Mouse (Mus musculus): ENCODE data around the gene Cyp3a11.
"Not testable (repeated sequence)": the region's sequence is repeated elsewhere in the genome, so short reads cannot be mapped to it uniquely, and the experiment has no call there.

Gene Cyp3a11

GRCm38 (mm10) chr5:145879688-145880087 lies at the start of gene Cyp3a11:
Gene Cyp3a11 (minus strand): TSS chr5:145879964.
- in situ Hi-C loops (cut with MboI; ENCODE audit: low sequenced_read_pairs): no loop called here

- in situ Hi-C loops (cut with MboI; ENCODE audit: low sequenced_read_pairs): no loop called here
Observed at GRCm38 (mm10) chr5:145912912-145913311, 33.1 kb upstream of the Cyp3a11 start.

GRCm38 (mm10) chr5:145911781-145912180 lies 32.0 kb upstream of the Cyp3a11 start:
- in situ Hi-C loops (cut with MboI; ENCODE audit: low sequenced_read_pairs): no loop called here

GRCm38 (mm10) chr5:145906937-145907336 lies 27.2 kb upstream of the Cyp3a11 start:
- in situ Hi-C loops (cut with MboI; ENCODE audit: low sequenced_read_pairs): not testable (repeated sequence)

GRCm38 (mm10) chr5:145904535-145904934 lies 24.8 kb upstream of the Cyp3a11 start:
- in situ Hi-C loops (cut with MboI; ENCODE audit: low sequenced_read_pairs): no loop called here

GRCm38 (mm10) chr5:145903349-145903748 lies 23.6 kb upstream of the Cyp3a11 start:
- in situ Hi-C loops (cut with MboI; ENCODE audit: low sequenced_read_pairs): no loop called here

GRCm38 (mm10) chr5:145900436-145900990 lies 20.7 kb upstream of the Cyp3a11 start:
- in situ Hi-C loops (cut with MboI; ENCODE audit: low sequenced_read_pairs): no loop called here

- in situ Hi-C loops (cut with MboI; ENCODE audit: low sequenced_read_pairs): no loop called here
Observed at GRCm38 (mm10) chr5:145897271-145897670, 17.5 kb upstream of the Cyp3a11 start.

- in situ Hi-C loops (cut with MboI; ENCODE audit: low sequenced_read_pairs): no loop called here
Observed at GRCm38 (mm10) chr5:145881207-145881606, 1.4 kb upstream of the Cyp3a11 start.

- in situ Hi-C loops (cut with MboI; ENCODE audit: low sequenced_read_pairs): not testable (repeated sequence)
Observed at GRCm38 (mm10) chr5:145867433-145867832, 12.3 kb downstream of the Cyp3a11 start.

GRCm38 (mm10) chr5:145805796-145806195 lies 74.0 kb downstream of the Cyp3a11 start, which contains the start of gene Cyp3a44:
Gene Cyp3a44 (minus strand): TSS chr5:145805874.
- in situ Hi-C loops (cut with MboI; ENCODE audit: low sequenced_read_pairs): not testable (repeated sequence)
